Comparison of ENCODE assay signal across 8 mouse cellular contexts in genomic region chr15:40475659-40476355, GRCm38 (mm10).
DNase-seq lines count a peak whose midpoint lies in the region; ATAC-seq lines count a peak whose summit lies in the region.

No protein-coding gene starts in this region.

- 42% methylated on average over 7 of the region's 7 CpGs for WGBS in kidney, embryonic 16.5 days
- WGBS in heart, embryonic 14.5 days: 34% methylated on average over 7 of the region's 7 CpGs
- 54% methylated on average over 7 of the region's 7 CpGs for WGBS in midbrain, embryonic 15.5 days

- peak; percentile 42; the same call in 1 of the 2 replicates for ATAC-seq in kidney, embryonic 16.5 days (ENCODE audit: low FRiP score, low TSS enrichment)
- ATAC-seq in heart, embryonic 14.5 days (ENCODE audit: insufficient number of reproducible peaks, insufficient read depth, low FRiP score, low read depth): no peak
- peak; percentile 55 for ATAC-seq in midbrain, embryonic 15.5 days (replicated peaks)
- no peak for ATAC-seq in inflammation-experienced regulatory T-cells, adult 6 months

- no peak overlapping the region for H3K27ac ChIP-seq in kidney, embryonic 16.5 days (ENCODE audit: low read length)
- no peak overlapping the region for H3K27ac ChIP-seq in heart, embryonic 14.5 days (replicated peaks in 1 of 2; ENCODE audit: control insufficient read depth in 1 of 2, insufficient read depth in 1 of 2, low read depth in 2 of 2, low read length in 2 of 2)
- H3K27ac ChIP-seq in midbrain, embryonic 15.5 days: peak overlapping the region; percentile 67

- no peaks in the 10 kb centered on the region for H3K9me3 ChIP-seq in kidney, embryonic 16.5 days (ENCODE audit: low read length)
- H3K9me3 ChIP-seq in heart, embryonic 14.5 days (ENCODE audit: control insufficient read depth, low read length): no peaks in the 10 kb centered on the region
- no peaks in the 10 kb centered on the region for H3K9me3 ChIP-seq in midbrain, embryonic 15.5 days

- H3K4me1 ChIP-seq in kidney, embryonic 16.5 days (ENCODE audit: insufficient read depth, low read length): peaks cover 6% of the 10 kb centered on the region
- peaks cover 0 to 6% of the 10 kb centered on the region in 2 experiments; a peak in 2 of 4 replicates for H3K4me1 ChIP-seq in heart, embryonic 14.5 days (ENCODE audit: control insufficient read depth in 2 of 2, insufficient read depth in 2 of 2, low read length in 2 of 2)
- peaks cover 15% of the 10 kb centered on the region for H3K4me1 ChIP-seq in midbrain, embryonic 15.5 days

- H3K27me3 ChIP-seq in kidney, embryonic 16.5 days (ENCODE audit: insufficient read depth, low read length): no peaks in the 10 kb centered on the region
- H3K27me3 ChIP-seq in heart, embryonic 14.5 days (ENCODE audit: control insufficient read depth, insufficient read depth, low read length): no peaks in the 10 kb centered on the region
- no peaks in the 10 kb centered on the region for H3K27me3 ChIP-seq in midbrain, embryonic 15.5 days (replicated peaks)

- H3K36me3 ChIP-seq in kidney, embryonic 16.5 days (ENCODE audit: insufficient read depth, low read length): no peaks in the 10 kb centered on the region
- no peaks in the 10 kb centered on the region for H3K36me3 ChIP-seq in heart, embryonic 14.5 days (ENCODE audit: control insufficient read depth, insufficient read depth, low read length)
- H3K36me3 ChIP-seq in midbrain, embryonic 15.5 days (replicated peaks): no peaks in the 10 kb centered on the region

- H3K4me3 ChIP-seq in kidney, embryonic 16.5 days (ENCODE audit: low read length): no peak overlapping the region
- H3K4me3 ChIP-seq in heart, embryonic 14.5 days (ENCODE audit: control insufficient read depth in 1 of 2, insufficient read depth in 1 of 2, low read depth in 1 of 2, low read length in 2 of 2): no peak overlapping the region
- no peak overlapping the region for H3K4me3 ChIP-seq in midbrain, embryonic 15.5 days

- DNase-seq in kidney, adult 11 months: no peak
- peak; percentile 58 for DNase-seq in cerebellum, adult 11 months
- DNase-seq in yolk sac, embryonic 10.5 days (ENCODE audit: low spot score): no peak
- DNase-seq in thymus, postnatal 0 days (ENCODE audit: low spot score): no peak

- no peak overlapping the region for H3K9ac ChIP-seq in kidney, embryonic 16.5 days (replicated peaks; ENCODE audit: low read length)
- no peak overlapping the region for H3K9ac ChIP-seq in heart, embryonic 14.5 days (ENCODE audit: low read length)
- H3K9ac ChIP-seq in midbrain, embryonic 15.5 days: no peak overlapping the region

- no peak overlapping the region for H3K4me2 ChIP-seq in kidney, embryonic 16.5 days (replicated peaks; ENCODE audit: low read depth, low read length)
- H3K4me2 ChIP-seq in heart, embryonic 14.5 days (ENCODE audit: low read length): peak overlapping the region; percentile 55
- H3K4me2 ChIP-seq in midbrain, embryonic 15.5 days: no peak overlapping the region

Comparison
In these comparisons a context has a peak if more than half of its experiments do, and no peak if none do; other contexts are left out.
1. ATAC-seq: peak in kidney, embryonic 16.5 days (single experiment) and midbrain, embryonic 15.5 days (single experiment); none in heart, embryonic 14.5 days (single experiment) and inflammation-experienced regulatory T-cells, adult 6 months (single experiment).